Mouse (Mus musculus) C2C12 (cell line): ENCODE measurements around the gene Gucy2c.

Experiments
- CEBPB ChIP-seq: IDR thresholded peaks from one replicate; pipeline ENCODE4 v1.6.1; 2011; ENCODE audit warnings: low read depth, mild to moderate bottlenecking, control low read depth, moderate library complexity
- CTCF ChIP-seq: IDR thresholded peaks from one replicate; pipeline ENCODE4 v1.5.1; 2011; ENCODE audit not compliant: control insufficient read depth, insufficient read depth, insufficient read length
- MAX ChIP-seq: IDR thresholded peaks from one replicate; pipeline ENCODE4 v1.6.1; 2011; ENCODE audit warnings: mild to moderate bottlenecking, control low read depth
- USF1 ChIP-seq: IDR thresholded peaks from one replicate; pipeline ENCODE4 v1.6.1; 2011; ENCODE audit warnings: low read depth, mild to moderate bottlenecking, control low read depth, moderate library complexity

- no peak for TF ChIP-seq CTCF
- TF ChIP-seq MAX: no peak
- TF ChIP-seq USF1: no peak
- no peak for TF ChIP-seq CEBPB
Observed at GRCm38 (mm10) chr6:136721925-136722324, 59.6 kb downstream of the Gucy2c start.
